Mouse (Mus musculus) heart, adult 8-10 months (tissue): ENCODE results near the gene Ctnnd2. TPM values are rescaled to one million over a fixed set of nuclear protein-coding genes. Genes with fewer than 3 reads are reported as not detected.

ENCODE experiments used
- DNase-seq: peaks from one replicate; pipeline ENCODE4 v3.0.0; 2022; ENCODE audit warnings: low spot score
- total RNA-seq, 4 experiments: library from RNA; stranded (reverse); gene quantifications; 2 replicates each; pipeline ENCODE4 v1.2.4; 2022

Gene Ctnnd2
- total RNA-seq, 4 experiments from 2014 or later = 0.35 to 0.91 (median 0.54) TPM

DNA sequence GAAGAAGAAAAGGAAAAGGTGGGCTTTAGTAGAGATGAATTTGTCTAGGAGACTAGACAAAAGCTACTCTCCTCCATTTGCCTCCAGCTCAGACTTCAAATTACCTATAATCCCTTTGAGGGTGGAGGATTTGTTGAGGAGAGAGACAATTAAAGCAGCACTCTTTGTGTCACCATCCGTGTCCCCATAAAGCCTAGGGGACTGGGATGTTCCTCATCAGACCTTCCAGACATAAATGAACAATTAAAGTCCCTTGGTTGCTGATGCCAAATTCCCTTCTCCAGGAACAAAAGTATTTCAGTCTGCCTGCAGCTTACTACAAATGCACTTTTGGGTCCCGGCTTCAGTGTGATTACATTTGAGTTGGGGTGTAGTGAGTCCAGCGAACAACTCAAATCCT lies 340.1 kb downstream of the Ctnnd2 start:
- DNase-seq = no peak

- no peak for DNase-seq
Observed at GRCm38 (mm10) chr15:30513122-30513521, 340.7 kb downstream of the Ctnnd2 start.

GRCm38 (mm10) chr15:30515425-30515824 lies 343.0 kb downstream of the Ctnnd2 start:
- DNase-seq = no peak

DNA sequence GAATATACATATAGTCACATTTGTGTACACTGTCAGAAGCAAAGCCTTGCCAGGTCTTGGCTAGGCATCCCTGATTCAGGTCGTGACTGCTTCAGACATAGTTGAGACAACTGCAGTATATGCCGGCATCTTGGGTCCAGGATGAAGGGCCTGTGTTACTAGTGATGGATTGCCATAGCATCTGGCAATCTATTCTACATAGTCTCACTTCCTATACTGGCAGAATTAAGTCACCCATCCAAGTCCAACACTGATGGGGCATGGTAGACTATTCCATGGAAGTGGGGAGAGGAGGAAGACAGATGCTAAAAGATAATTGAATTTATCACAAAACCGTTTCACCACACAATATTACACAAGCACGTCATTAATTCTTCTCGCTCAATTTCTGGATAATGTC lies 369.1 kb downstream of the Ctnnd2 start:
- DNase-seq = no peak

- no peak for DNase-seq
Observed at GRCm38 (mm10) chr15:30548263-30548662, 375.9 kb downstream of the Ctnnd2 start.

GRCm38 (mm10) chr15:30550956-30551355 lies 378.6 kb downstream of the Ctnnd2 start:
- no peak for DNase-seq

DNA sequence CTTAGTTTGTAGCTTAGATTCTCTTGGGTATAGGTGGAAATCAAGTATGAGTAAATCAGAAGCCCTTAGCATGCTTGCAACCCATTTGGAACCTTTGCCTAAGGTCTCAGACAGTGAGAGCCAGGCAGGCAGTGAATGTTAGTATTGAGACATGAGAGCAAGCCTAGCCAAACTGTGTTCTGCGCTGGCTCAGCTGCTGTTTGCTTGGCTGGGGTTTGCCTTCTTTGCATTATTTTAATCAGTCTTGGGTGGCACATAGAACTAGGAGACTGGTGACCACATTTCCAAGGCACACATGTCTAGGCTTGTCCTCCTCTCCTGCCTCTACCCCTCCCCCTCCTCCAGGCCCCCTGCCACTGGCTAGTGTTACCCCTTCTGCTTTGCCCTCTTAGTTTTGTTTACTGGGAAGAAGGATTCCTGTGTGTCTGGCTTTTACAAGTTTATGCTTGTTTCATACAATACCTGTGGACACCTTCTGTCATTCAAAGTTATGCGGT lies 381.6 kb downstream of the Ctnnd2 start:
- DNase-seq = no peak

DNA sequence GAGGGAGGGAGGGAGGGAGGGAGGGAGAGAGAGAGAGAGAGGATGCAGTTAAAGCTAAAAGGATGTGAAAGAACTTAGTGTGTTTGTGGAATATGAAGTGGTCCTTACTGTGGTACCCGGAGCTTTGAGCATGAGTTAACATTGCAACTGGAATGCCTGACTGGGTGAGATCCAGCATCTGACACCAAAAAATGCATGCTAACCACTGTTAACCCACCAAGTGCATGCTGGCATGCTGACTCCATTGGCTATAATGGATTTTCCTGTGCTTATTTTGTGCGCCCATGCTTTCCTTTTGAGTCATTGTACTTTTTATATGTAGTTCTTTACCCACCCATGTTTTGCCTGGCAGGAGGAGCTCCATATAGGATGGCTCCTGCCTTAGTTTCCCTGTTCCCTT lies 383.4 kb downstream of the Ctnnd2 start:
- DNase-seq = no peak

DNA sequence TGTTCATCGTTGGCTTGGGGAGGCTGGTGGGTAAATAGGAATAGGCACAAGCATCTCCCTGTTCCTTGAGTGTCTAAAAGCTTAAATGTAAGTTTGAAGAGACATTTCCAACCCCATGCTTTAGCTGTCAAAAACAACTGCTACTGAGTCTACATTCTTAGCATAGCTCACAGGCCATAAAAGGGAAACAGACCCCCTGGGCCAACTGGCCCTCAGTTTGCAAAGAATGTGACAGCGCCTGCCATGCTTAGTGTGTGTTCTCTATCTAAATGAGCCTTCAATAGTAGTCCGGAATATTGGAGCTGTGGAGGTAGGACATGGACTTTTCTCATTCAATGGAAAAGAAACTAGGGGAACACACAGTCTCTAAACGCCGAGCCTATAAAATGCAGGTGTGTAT lies 390.0 kb downstream of the Ctnnd2 start:
- DNase-seq = no peak

DNA sequence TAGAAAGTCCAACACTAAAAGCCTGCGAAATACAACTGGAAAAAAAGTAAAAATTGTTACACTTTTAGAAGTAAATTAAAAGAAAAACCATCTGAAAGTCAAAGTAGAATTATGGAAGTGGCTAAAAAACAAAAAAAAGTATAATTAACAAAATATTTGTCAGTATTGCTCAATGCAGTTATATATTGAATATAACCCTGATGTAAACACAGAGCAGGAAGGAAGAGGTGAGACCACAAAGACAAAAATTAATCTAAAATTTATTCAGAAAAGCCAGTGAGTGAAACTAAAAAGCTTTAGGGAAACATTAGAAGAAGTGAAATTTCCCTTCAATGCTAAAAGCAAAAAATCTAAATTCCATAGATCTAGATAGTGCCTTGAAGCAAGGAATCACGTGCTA lies 392.2 kb downstream of the Ctnnd2 start:
- no peak for DNase-seq

- DNase-seq = no peak
Observed at GRCm38 (mm10) chr15:30570254-30570800, 397.9 kb downstream of the Ctnnd2 start.

DNA sequence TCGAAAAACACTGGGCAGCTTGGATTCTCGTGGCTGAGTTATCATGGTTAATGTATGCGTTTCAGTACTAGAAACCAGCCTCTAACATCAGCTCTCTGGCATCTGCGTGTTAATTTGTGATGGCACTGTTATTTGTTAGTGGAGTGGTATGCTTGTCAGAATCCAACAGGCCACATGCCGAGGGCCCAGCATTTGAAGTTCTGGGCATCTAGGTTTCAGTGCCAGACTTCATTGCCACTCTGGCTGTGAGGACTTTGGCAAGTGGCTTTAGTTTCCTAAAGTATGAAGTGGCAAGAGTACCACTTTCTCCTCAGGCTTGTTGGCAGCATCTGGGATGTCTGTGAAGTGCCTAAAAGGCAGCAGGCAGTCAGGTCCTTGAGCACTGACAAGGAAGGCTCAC lies 415.1 kb downstream of the Ctnnd2 start:
- no peak for DNase-seq

GRCm38 (mm10) chr15:30590865-30591264 lies 418.5 kb downstream of the Ctnnd2 start:
- no peak for DNase-seq

GRCm38 (mm10) chr15:30595507-30595906 lies 423.1 kb downstream of the Ctnnd2 start:
- DNase-seq = no peak

- peak; percentile 22 for DNase-seq
Observed at GRCm38 (mm10) chr15:30610613-30611012, 438.2 kb downstream of the Ctnnd2 start.

DNA sequence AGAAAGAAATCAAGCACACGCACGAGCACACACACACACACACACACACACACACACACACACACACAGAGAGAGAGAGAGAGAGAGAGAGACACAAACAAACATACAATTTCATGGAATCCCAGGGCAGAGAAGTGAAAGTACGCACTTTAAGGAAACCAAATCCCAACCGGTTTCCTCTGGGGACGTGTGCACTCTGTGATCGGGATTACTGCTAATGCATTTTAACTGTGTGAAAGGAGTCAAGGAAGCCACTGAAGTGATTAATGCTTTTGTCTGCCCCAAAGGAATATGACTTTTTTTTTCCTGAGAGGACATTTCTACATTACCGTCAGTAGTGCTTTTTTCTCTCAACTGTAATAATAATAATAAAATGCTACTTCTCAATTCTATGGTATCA lies 443.1 kb downstream of the Ctnnd2 start:
- DNase-seq = no peak

DNA sequence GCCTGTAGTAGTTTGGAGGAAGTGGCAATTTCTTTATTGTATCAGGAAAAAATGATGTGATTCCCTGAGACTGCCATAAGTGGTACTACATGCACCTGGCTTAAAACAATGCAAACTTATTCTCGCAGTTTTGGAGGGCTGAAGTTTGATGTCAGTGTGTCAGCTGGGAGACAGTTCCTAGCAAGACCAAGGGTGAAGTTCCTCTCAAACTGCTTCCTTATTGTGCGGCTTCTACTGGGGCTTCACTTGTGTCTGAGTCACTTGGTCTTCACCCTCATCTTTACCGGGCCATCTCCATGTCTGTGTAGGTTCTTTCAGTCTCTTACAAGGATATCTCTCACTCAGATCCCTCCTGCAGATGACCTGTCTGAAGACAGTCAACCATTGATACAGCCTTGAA lies 444.5 kb downstream of the Ctnnd2 start:
- no peak for DNase-seq

DNA sequence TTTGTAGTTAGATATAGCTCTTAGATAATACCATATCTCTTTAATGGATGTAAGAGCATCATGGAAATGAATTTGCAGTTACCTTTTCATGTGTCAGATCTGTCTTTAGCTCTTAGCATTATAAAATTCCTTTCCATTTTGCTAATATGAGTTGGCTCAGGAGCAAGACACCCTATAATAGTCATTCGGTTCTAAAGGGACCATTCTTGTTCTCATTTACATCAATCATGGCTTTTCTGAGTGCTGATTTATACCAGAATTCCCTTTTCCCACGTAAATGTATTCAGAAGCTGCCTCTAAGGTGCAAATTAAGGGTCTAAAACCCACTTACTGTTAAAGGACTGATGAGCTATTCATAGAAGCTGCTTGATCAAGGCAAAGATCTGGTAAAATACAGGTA lies 445.5 kb downstream of the Ctnnd2 start:
- no peak for DNase-seq

- no peak for DNase-seq
Observed at GRCm38 (mm10) chr15:30628524-30628923, 456.1 kb downstream of the Ctnnd2 start.

GRCm38 (mm10) chr15:30632113-30632735 lies 459.8 kb downstream of the Ctnnd2 start:
- DNase-seq = no peak

- no peak for DNase-seq
Observed at GRCm38 (mm10) chr15:30633917-30634316, 461.5 kb downstream of the Ctnnd2 start.

DNA sequence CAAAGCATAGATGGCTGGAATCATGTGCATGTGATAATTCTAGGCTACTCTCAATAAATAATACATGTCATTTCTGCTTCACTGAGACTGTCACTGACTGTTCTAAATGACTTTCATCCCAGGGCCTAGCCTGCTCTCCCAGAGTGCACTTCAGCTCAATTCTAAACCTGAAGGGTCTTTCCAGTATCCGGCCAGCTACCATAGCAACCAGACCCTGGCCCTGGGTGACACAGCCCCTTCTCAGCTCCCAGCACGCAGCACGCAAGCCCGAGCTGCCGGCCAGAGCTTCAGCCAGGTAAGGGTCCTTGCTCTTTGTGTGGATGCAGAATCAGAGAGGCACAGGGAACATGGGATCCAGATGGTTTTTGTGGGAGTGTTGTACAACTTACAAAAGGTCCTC lies 462.1 kb downstream of the Ctnnd2 start:
- DNase-seq = no peak

- DNase-seq = no peak
Observed at GRCm38 (mm10) chr15:30640651-30641050, 468.3 kb downstream of the Ctnnd2 start.

DNA sequence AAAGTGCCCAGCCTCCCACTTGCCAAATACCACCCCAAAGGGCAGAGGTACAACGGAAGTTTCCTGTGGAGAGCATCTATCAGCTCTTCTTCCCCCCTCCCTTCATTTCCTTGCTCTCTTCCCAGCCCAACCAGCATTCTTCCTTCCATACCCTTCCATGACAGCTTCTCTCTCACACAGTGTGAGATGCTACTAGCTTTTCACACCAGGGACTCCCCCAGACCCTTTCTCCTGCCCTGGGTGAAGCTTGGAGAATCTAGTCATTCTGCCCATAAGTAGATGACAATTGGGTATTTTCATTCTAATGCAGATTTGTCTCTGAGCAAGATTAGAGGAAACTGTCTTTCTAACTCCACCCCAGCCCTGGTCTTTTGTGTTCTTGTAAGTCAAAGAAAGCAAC lies 473.3 kb downstream of the Ctnnd2 start:
- no peak for DNase-seq
